Mouse (Mus musculus) lung, embryonic 14.5 days (tissue): ENCODE results near the gene Wdr5. TPM values are rescaled to one million over a fixed set of nuclear protein-coding genes. Genes with fewer than 3 reads are reported as not detected.
A peak's percentile ranks its signal among the peaks of the same experiment; 100 is the strongest.
"Not testable (repeated sequence)": the region's sequence is repeated elsewhere in the genome, so short reads cannot be mapped to it uniquely, and the experiment has no call there.

Experiments
- ATAC-seq: fragments of 200-750 bp; cut with Nextera tagmentation; 2 replicates; pipeline ENCODE4 v1.8.0; 2017; ENCODE audit warnings: mild to moderate bottlenecking, moderate TSS enrichment, moderate library complexity; ENCODE audit not compliant: insufficient read depth
- DNase-seq: peaks from one replicate; pipeline ENCODE4 v3.0.0-alpha.2; 2015
- H3K27ac ChIP-seq: fragments of 300-500 bp; sonication (generic); 2 replicates; pipeline ENCODE4 v1.5.1; 2014; ENCODE audit warnings: low read depth, mild to moderate bottlenecking, moderate library complexity
- H3K27me3 ChIP-seq: fragments of 300-500 bp; sonication (generic); 2 replicates; pipeline ENCODE4 v1.6.1; 2014; ENCODE audit warnings: low read length, control low read depth; ENCODE audit not compliant: insufficient read depth
- H3K36me3 ChIP-seq: fragments of 300-500 bp; sonication (generic); 2 replicates; pipeline ENCODE4 v1.6.1; 2014; ENCODE audit warnings: control low read depth; ENCODE audit not compliant: insufficient read depth
- H3K4me1 ChIP-seq: fragments of 300-500 bp; sonication (generic); 2 replicates; pipeline ENCODE4 v1.6.1; 2014; ENCODE audit warnings: antibody characterized with exemption, control low read depth; ENCODE audit not compliant: insufficient read depth
- H3K4me2 ChIP-seq: fragments of 300-500 bp; sonication (generic); 2 replicates; pipeline ENCODE4 v1.6.1; 2014; ENCODE audit warnings: mild to moderate bottlenecking
- H3K4me3 ChIP-seq: fragments of 300-500 bp; sonication (generic); 2 replicates; pipeline ENCODE4 v1.5.1; 2014; ENCODE audit warnings: low read depth, low read length
- H3K9ac ChIP-seq: fragments of 300-500 bp; sonication (generic); 2 replicates; pipeline ENCODE4 v1.6.1; 2014
- H3K9me3 ChIP-seq: fragments of 300-500 bp; sonication (generic); 2 replicates; pipeline ENCODE4 v1.6.1; 2016; ENCODE audit warnings: low read depth, low read length, control low read depth
- CTCF ChIP-seq: IDR thresholded peaks from 2 replicates; pipeline ENCODE4 v1.5.1; 2016; ENCODE audit warnings: antibody characterized with exemption, low read depth
- WGBS: fragments of 180-500 bp; shearing (Covaris S2); extraction: QIAGEN DNeasy Blood & Tissue Kit; methylation state at CpG from one replicate; pipeline ENCODE4 v1.1.7; 2014; 5-methylcytosine and 5-hydroxymethylcytosine counted together
- polyA plus RNA-seq: library from polyadenylated mRNA; unstranded; fragments of >200 nt; fragmentation: Nextera tagmentation; extraction: Ambion mirVana; gene quantifications from 2 replicates; pipeline ENCODE4 v1.2.1, GENCODE M21; 2014

The Wdr5 gene
- polyA plus RNA-seq, 1 experiment from 2014 or later: 71.3 TPM

DNA sequence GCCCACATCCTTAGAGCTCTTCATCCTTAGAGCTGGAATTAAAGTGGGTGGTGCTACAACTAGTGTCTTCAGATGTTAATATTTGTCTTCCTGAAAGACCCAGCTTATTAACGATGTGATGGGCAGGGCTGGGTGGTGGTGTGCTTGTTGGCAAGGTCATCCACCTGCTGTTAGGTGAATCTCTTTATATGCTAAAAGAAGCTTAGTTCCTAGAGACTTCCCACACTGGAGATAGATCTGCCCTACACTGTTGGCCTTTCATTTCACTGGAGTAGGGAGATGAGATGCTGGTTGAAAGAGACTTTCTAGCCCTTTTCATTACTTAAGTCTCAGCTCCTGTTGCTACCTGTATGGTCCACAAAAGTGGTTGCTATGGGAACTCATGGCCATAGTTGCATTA is 1.3 kb downstream of the Wdr5 start:
- peak overlapping the region; percentile 10 for H3K9ac ChIP-seq
- peaks cover 31% of the 10 kb centered on the region for H3K36me3 ChIP-seq
- no peaks in the 10 kb centered on the region for H3K9me3 ChIP-seq
- no peak for DNase-seq
- H3K4me3 ChIP-seq: peak overlapping the region; percentile 92
- peak overlapping the region; percentile 94 for H3K4me2 ChIP-seq
- H3K27ac ChIP-seq: no peak overlapping the region
- peaks cover 13% of the 10 kb centered on the region for H3K4me1 ChIP-seq
- no peaks in the 10 kb centered on the region for H3K27me3 ChIP-seq
- no peak for ATAC-seq
- WGBS: 5% methylated on average over 1 of the region's 1 CpGs
- TF ChIP-seq CTCF: no peak

DNA sequence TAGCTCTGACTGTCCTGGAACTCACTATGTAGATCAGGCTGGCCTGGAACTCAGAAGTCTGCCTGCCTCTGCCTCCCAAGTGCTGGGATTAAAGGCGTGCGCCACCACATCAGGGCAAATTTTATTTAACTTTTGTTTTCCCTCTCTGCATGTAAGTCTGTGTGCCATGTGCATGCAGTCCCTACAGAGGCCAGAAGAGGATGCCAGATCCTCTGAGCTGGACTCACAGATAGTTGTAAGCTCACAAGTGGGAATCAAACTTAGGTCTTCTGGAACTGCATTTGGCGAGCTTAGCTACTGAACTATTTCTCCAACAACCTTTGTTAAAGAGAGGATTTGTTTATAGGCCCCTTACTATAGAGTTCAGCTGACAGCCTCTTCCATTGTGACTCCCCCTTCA is 3.3 kb downstream of the Wdr5 start:
- ATAC-seq (no peak), DNase-seq (no peak)
- no peaks in the 10 kb centered on the region for H3K27me3 ChIP-seq
- H3K4me2 ChIP-seq: no peak overlapping the region
- H3K9me3 ChIP-seq: no peaks in the 10 kb centered on the region
- 90% methylated on average over 3 of the region's 3 CpGs for WGBS
- H3K27ac ChIP-seq: no peak overlapping the region
- H3K36me3 ChIP-seq: peaks cover 50% of the 10 kb centered on the region
- TF ChIP-seq CTCF: peak; percentile 48
- no peak overlapping the region for H3K9ac ChIP-seq
- H3K4me1 ChIP-seq: peaks cover 13% of the 10 kb centered on the region
- no peak overlapping the region for H3K4me3 ChIP-seq

DNA sequence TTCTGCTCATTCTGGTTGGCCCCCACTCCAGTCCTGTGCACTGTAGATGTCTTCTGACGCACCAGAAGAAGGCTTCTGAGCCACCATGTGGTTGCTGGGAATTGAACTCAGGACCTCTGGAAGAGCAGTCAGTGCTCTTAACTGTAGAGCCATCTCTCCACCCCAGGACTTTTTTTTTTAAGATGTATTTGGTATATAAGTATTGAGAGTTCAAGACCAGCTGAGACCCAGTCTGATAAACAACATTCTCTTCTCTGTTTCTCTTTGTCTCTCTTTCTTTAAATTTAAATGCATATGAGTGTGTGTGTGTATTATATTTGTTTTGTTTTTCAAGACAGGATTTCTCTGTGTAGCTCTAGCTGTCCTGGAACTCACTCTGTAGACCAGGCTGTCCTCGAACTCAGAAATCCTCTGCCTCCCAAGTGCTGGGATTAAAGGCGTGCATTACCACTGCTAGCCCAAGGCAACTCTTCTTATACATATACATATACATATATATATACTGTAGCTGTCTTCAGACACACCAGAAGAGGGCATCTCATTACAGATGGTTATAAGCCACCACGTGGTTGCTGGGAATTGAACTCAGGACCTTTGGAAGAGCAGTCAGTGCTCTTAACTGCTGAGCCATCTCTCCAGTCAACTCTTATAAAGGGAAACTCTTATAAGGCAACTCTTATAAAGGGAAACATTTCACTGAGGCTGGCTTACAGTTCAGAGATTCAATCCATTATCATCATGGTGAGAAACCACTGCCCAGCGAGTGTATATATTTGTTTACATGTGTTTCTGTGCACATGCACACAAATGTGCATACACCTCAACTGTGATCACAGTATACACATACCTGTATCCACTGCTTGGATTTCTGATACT is 23.7 kb downstream of the Wdr5 start:
- Histone ChIP-seq H3K27ac (peak overlapping the region; percentile 61), H3K4me3 (0 out of 2 replicates have a peak overlapping the region, but pooled peaks have one; percentile 7), H3K36me3 (peaks cover 28% of the 10 kb centered on the region), H3K4me2 (peak overlapping the region; percentile 88)
- not testable (repeated sequence) for H3K9me3 ChIP-seq, ATAC-seq, H3K27me3 ChIP-seq, H3K9ac ChIP-seq, H3K4me1 ChIP-seq
- 56% methylated on average over 5 of the region's 5 CpGs for WGBS
- peak; percentile 13 for DNase-seq

DNA sequence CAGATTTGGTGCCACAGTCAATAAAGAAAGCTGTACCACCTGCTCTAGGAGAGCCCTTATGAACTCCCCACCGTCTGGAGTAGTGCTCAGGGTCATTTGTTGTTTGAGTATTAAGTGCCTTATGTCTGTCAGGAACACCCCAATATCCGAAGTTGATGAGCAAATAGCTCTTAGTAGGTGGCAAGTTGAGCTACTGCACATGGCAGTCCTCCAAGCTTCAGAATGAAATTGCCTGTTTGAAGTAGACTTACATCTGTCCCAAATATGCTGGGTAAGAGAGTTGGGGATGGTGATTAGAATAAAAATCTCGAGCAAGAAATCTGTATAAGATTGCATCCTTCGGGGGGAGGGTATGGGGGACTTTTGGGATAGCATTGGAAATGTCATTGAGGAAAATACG is 24.4 kb downstream of the Wdr5 start:
- Histone ChIP-seq H3K4me1 (peaks cover 8% of the 10 kb centered on the region), H3K27ac (peak overlapping the region; percentile 61), H3K27me3 (no peaks in the 10 kb centered on the region), H3K9ac (no peak overlapping the region), H3K4me2 (peak overlapping the region; percentile 88), H3K4me3 (peak overlapping the region; percentile 7; the same call in 1 of the 2 replicates), H3K9me3 (no peaks in the 10 kb centered on the region), H3K36me3 (peaks cover 21% of the 10 kb centered on the region)
- 9% methylated on average over 5 of the region's 5 CpGs for WGBS
- TF ChIP-seq CTCF: no peak
- ATAC-seq (no peak), DNase-seq (peak; percentile 68)

DNA sequence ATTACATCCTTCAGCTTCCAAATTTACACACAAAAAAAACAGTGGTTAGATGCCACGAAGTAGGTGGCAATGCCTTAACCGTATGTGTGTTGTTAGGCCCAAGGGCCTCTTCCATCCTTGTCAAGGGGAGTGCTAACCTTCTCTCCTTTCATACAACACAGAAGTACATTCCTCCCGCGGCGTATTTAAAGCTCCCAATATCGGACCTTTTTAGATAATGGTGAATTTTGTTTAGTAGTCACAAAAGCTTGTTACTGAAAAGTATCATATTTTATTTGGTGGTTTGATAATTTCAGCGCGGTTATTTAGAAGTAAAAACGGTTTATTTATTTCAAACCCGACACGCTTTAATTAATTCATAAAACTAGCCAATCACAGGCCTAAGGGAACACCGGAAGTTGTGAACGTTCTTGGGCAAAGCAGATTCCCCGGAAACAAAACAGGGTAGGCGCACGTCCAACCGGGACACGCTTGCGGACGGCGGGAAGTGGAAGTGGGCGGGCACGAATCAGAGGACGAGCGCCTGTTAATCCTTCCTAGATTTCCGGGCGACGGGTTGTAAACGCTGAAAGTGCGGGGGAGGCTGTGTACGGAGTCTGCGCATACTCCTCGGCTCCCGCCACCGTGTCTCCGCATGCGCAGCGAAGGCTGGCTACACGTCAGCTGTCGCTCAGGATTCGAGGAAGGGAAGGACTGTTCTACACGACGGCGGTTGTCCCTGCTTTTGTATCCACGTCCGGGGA is 25.0 kb downstream of the Wdr5 start:
- ATAC-seq (peak; percentile 97), DNase-seq (peak; percentile 99)
- under 1% methylated on average over 46 of the region's 46 CpGs for WGBS

DNA sequence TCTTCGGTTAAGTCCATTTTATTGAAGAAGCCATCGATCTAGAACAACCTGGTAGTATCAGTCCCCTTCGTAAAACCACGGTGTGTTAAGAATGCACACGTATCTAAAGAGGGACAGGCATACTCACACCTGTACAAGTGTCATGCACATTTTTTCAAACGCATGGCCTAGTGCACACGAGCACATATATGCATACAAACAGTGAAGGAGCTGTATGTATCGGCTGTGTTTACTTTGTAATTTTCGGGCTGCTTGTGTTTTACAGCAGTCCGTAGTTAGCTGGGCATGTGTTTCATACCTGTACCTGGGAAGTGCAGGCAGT is 25.5 kb downstream of the Wdr5 start:
- peak overlapping the region; percentile 65 for H3K9ac ChIP-seq
- H3K9me3 ChIP-seq: no peaks in the 10 kb centered on the region
- no peak for TF ChIP-seq CTCF
- no peaks in the 10 kb centered on the region for H3K27me3 ChIP-seq
- DNase-seq: no peak
- H3K4me1 ChIP-seq: peaks cover 8% of the 10 kb centered on the region
- peaks cover 10% of the 10 kb centered on the region for H3K36me3 ChIP-seq
- 16% methylated on average over 10 of the region's 10 CpGs for WGBS
- peak overlapping the region; percentile 43 for H3K4me3 ChIP-seq
- peak overlapping the region; percentile 90 for H3K27ac ChIP-seq
- H3K4me2 ChIP-seq: peak overlapping the region; percentile 88
- peak; percentile 26; the same call in 1 of the 2 replicates for ATAC-seq

More for the DNA sequence above, 25.0 kb downstream of the Wdr5 start:
- Histone ChIP-seq H3K9ac (peak overlapping the region; percentile 65), H3K27me3 (no peaks in the 10 kb centered on the region), H3K27ac (peak overlapping the region; percentile 90), H3K4me3 (peak overlapping the region; percentile 43), H3K36me3 (peaks cover 15% of the 10 kb centered on the region), H3K9me3 (no peaks in the 10 kb centered on the region), H3K4me1 (peaks cover 8% of the 10 kb centered on the region), H3K4me2 (peak overlapping the region; percentile 88)
- no peak for TF ChIP-seq CTCF

DNA sequence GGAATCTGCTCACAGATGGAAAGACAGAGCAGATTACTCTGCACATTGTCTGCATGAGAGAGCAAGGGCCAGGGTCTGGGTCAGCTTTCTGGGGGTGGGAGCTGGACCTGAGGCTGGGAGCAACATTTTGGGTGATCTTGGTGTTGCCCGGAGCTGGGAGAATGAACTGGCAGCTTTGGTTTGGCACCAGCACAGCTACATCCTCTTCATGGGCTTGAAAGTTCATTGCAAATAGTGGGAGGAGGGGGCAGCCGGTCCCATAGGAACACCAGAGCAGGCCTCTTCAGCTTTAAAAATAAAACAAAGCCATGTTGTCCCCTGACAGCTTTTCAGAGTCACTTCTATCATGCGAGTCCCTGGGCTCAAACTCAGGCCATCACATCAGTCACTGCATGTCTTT is 26.3 kb downstream of the Wdr5 start:
- ATAC-seq: no peak
- Histone ChIP-seq H3K4me3 (peak overlapping the region; percentile 43), H3K9ac (peak overlapping the region; percentile 65; the same call in 1 of the 2 replicates), H3K36me3 (peaks cover 2% of the 10 kb centered on the region; the same call in 1 of the 2 replicates), H3K9me3 (no peaks in the 10 kb centered on the region), H3K4me2 (peak overlapping the region; percentile 88), H3K27ac (peak overlapping the region; percentile 90), H3K27me3 (no peaks in the 10 kb centered on the region), H3K4me1 (peaks cover 8% of the 10 kb centered on the region)
- no peak for TF ChIP-seq CTCF
- WGBS: 75% methylated on average over 3 of the region's 3 CpGs
- no peak for DNase-seq
